Mouse (Mus musculus) C2C12 (cell line): ENCODE results near the gene Ifngr2.

Experiments
- CEBPB ChIP-seq: IDR thresholded peaks from one replicate; pipeline ENCODE4 v1.6.1; 2011; ENCODE audit warnings: low read depth, mild to moderate bottlenecking, control low read depth, moderate library complexity
- CTCF ChIP-seq: IDR thresholded peaks from one replicate; pipeline ENCODE4 v1.5.1; 2011; ENCODE audit not compliant: control insufficient read depth, insufficient read depth, insufficient read length
- FOSL1 ChIP-seq: IDR thresholded peaks from one replicate; pipeline ENCODE4 v1.8.0; 2011; ENCODE audit warnings: mild to moderate bottlenecking, low read length; ENCODE audit not compliant: poor library complexity, insufficient read depth, severe bottlenecking
- MAX ChIP-seq: IDR thresholded peaks from one replicate; pipeline ENCODE4 v1.6.1; 2011; ENCODE audit warnings: mild to moderate bottlenecking, control low read depth
- MYOD1 ChIP-seq: IDR thresholded peaks from one replicate; pipeline ENCODE4 v1.6.1; 2011; ENCODE audit warnings: low read depth; ENCODE audit not compliant: control insufficient read depth, insufficient read length
- MYOG ChIP-seq: IDR thresholded peaks from one replicate; pipeline ENCODE4 v1.6.1; 2011; ENCODE audit not compliant: control insufficient read depth, insufficient read length; ENCODE audit errors: extremely low read depth
- USF1 ChIP-seq: IDR thresholded peaks from one replicate; pipeline ENCODE4 v1.6.1; 2011; ENCODE audit warnings: low read depth, mild to moderate bottlenecking, control low read depth, moderate library complexity

DNA sequence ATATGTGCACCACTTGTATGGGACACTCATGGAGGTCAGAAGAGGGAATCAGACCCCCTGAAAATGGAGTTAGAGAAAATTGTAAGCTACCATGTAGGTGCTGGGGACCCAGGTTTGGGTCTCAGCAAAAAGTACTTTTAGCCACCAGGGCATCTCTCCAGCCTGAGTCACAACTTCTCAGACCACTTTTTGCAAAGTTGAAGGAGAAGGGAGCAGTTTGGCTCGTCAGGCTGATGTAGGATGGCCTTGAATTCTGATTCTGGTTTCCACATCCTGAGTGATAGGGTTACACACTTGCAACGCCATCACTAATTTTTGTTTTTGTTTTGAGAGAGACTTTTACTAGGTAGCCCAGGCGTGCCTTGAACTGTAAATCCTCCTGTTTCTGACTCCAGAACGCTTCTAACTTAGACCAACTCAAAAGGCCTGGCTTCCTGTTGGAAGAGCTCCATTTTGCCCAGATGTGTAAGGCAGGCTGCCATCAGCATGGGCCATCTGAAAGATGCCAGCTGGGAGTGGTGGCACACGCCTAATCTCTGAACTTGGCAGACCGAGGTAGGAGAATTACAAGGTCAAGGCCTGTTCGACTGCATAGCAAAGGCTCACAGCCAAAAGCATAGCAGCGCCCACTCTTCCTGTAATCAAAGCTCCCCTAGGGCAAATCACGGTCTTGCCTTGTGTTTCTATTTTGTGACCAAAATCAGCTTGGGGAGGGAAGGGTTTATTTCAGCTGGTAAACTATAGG lies 62.8 kb downstream of the Ifngr2 start:
- TF ChIP-seq CTCF (no peak), USF1 (no peak), CEBPB (no peak), MYOD1 (no peak), MAX (no peak), FOSL1 (no peak), MYOG (no peak)
